Mouse (Mus musculus): ENCODE data around the gene Inpp5a.

The Inpp5a gene

GRCm38 (mm10) chr7:139388670-139389212 is at the start of gene Inpp5a:
Gene Inpp5a, plus strand, starts transcription at chr7:139389109.
- peak; percentile 99 for DNase-seq (ENCODE audit: low read depth, low spot score)

GRCm38 (mm10) chr7:139339184-139339583 is 49.7 kb upstream of the Inpp5a start:
- DNase-seq (ENCODE audit: low read depth, low spot score), result no peak

- DNase-seq (ENCODE audit: low read depth, low spot score), result no peak
These were observed 47.8 kb upstream of the Inpp5a start for GRCm38 (mm10) chr7:139341020-139341660.

GRCm38 (mm10) chr7:139342809-139343208 is 46.1 kb upstream of the Inpp5a start:
- no peak for DNase-seq (ENCODE audit: low read depth, low spot score)

- DNase-seq (ENCODE audit: low read depth, low spot score), result no peak
These were observed 41.9 kb upstream of the Inpp5a start for GRCm38 (mm10) chr7:139347051-139347450.

- no peak for DNase-seq (ENCODE audit: low read depth, low spot score)
These were observed 38.3 kb upstream of the Inpp5a start for GRCm38 (mm10) chr7:139350606-139351005.

- no peak for DNase-seq (ENCODE audit: low read depth, low spot score)
These were observed 34.4 kb upstream of the Inpp5a start for GRCm38 (mm10) chr7:139354370-139355139.

- no peak for DNase-seq (ENCODE audit: low read depth, low spot score)
These were observed 31.9 kb upstream of the Inpp5a start for GRCm38 (mm10) chr7:139357043-139357442.

GRCm38 (mm10) chr7:139359906-139360305 is 29.0 kb upstream of the Inpp5a start:
- no peak for DNase-seq (ENCODE audit: low read depth, low spot score)

GRCm38 (mm10) chr7:139360890-139361559 is 27.9 kb upstream of the Inpp5a start:
- no peak for DNase-seq (ENCODE audit: low read depth, low spot score)

- no peak for DNase-seq (ENCODE audit: low read depth, low spot score)
These were observed 27.1 kb upstream of the Inpp5a start for GRCm38 (mm10) chr7:139361799-139362198.

- DNase-seq (ENCODE audit: low read depth, low spot score), result no peak
These were observed 26.4 kb upstream of the Inpp5a start for GRCm38 (mm10) chr7:139362514-139362913.

- DNase-seq (ENCODE audit: low read depth, low spot score), result no peak
These were observed 25.5 kb upstream of the Inpp5a start for GRCm38 (mm10) chr7:139363281-139364004.

GRCm38 (mm10) chr7:139364005-139364557 is 24.8 kb upstream of the Inpp5a start:
- DNase-seq (ENCODE audit: low read depth, low spot score), result no peak

- no peak for DNase-seq (ENCODE audit: low read depth, low spot score)
These were observed 23.7 kb upstream of the Inpp5a start for GRCm38 (mm10) chr7:139364936-139365830.

GRCm38 (mm10) chr7:139366131-139366530 is 22.8 kb upstream of the Inpp5a start:
- DNase-seq (ENCODE audit: low read depth, low spot score), result no peak

- DNase-seq (ENCODE audit: low read depth, low spot score), result no peak
These were observed 22.4 kb upstream of the Inpp5a start for GRCm38 (mm10) chr7:139366549-139366948.

GRCm38 (mm10) chr7:139368218-139368617 is 20.7 kb upstream of the Inpp5a start:
- DNase-seq (ENCODE audit: low read depth, low spot score), result no peak

- no peak for DNase-seq (ENCODE audit: low read depth, low spot score)
These were observed 20.1 kb upstream of the Inpp5a start for GRCm38 (mm10) chr7:139368722-139369380.
